Mouse (Mus musculus) lung, postnatal 0 days (tissue): ENCODE measurements at regions not wholly inside any gene's neighbourhood (a gene's known extent, or its start where the extent isn't known, plus 50 kb on each side); places are given as distances from the start of the nearest gene placed in this dataset.
"Not testable (repeated sequence)": the region's sequence is repeated elsewhere in the genome, so short reads cannot be mapped to it uniquely, and the experiment has no call there.

Source experiments
- CTCF ChIP-seq: IDR thresholded peaks from 2 replicates; pipeline ENCODE4 v1.5.1; 2016; ENCODE audit warnings: antibody characterized with exemption, mild to moderate bottlenecking
- EP300 ChIP-seq: IDR thresholded peaks from 2 replicates; pipeline ENCODE4 v1.6.1; 2016; ENCODE audit warnings: antibody characterized with exemption, mild to moderate bottlenecking, control low read depth

GRCm38 (mm10) chr14:59025757-59026156 is 116.9 kb downstream of the 1700129C05Rik start:
- TF ChIP-seq CTCF, EP300: not testable (repeated sequence)
